Mouse (Mus musculus) T-helper 17 cell (primary cell): ENCODE measurements at regions not wholly inside any gene's neighbourhood (a gene's known extent, or its start where the extent isn't known, plus 50 kb on each side); places are given as distances from the start of the nearest gene placed in this dataset.

Experiments used
- in situ Hi-C, 2 experiments: fragments of 300-600 bp; cut with MboI, MseI; formaldehyde crosslinking; loops; 1 replicate in 1 of 2; 2 replicates in 1 of 2; pipeline ENCODE4 v1.15.1; 2025; ENCODE audit warnings: high pct_unique_total_duplicates in 2 of 2

DNA sequence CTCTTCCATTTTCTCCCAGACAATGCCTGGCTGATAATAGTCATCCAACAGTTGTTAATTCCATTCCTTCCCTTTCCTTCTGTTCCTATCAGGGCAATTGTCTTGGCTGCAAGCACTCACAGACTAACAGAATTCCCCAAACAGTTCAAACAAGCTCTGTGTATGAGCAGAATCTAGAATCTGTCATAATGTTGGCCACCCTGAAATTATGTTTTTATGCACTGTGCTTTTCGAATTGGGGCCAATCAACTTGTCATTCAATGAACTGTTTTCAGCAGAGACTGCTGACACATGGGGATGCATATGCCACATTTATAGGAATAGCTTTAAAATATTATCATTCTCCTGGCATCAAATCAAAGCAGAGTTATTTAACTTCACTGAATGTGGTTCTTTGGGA is 235.8 kb upstream of the Tmtc4 start:
- in situ Hi-C loops = no loop called here

DNA sequence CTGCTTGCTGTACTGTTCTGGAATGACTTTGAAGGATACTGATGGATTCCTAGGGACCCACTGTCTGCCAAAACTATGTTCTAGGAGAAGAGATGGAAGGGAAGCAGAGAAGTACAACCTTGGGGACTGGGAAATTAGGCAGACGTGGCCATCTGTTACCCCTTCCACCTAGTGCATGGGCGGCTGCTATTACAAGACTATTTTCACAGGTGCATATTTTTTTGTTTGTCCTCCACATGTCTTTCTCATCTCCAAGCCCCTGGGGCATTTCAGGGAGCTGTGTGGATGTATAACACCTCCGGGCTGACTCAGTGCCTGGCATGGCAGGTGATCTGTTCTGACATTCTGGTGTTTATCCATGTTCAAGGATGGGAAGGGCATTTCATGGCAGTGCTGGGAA is 226.4 kb upstream of the Tmtc4 start:
- in situ Hi-C loops = no loop called here

DNA sequence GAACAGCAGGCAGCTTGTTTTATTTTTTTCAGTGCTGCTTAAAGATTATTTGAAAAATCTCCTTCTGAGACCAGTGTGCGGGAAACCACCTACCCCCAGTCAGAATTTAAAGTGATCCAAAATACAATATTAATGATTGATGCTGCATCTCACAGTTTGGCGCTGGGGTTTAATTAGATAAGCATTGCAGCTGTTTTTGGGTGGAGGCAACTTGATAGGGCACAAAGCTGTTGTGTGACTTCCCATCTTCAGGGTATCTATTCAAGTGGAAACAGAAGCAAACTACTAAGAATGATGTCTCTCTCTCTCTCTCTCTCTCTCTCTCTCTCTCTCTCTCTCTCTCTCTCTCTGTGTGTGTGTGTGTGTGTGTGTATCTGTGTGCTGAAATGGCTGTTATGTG is 219.0 kb upstream of the Tmtc4 start:
- in situ Hi-C loops = no loop called here

GRCm38 (mm10) chr14:123202313-123202712 is 218.5 kb upstream of the Tmtc4 start:
- in situ Hi-C loops = no loop called here

DNA sequence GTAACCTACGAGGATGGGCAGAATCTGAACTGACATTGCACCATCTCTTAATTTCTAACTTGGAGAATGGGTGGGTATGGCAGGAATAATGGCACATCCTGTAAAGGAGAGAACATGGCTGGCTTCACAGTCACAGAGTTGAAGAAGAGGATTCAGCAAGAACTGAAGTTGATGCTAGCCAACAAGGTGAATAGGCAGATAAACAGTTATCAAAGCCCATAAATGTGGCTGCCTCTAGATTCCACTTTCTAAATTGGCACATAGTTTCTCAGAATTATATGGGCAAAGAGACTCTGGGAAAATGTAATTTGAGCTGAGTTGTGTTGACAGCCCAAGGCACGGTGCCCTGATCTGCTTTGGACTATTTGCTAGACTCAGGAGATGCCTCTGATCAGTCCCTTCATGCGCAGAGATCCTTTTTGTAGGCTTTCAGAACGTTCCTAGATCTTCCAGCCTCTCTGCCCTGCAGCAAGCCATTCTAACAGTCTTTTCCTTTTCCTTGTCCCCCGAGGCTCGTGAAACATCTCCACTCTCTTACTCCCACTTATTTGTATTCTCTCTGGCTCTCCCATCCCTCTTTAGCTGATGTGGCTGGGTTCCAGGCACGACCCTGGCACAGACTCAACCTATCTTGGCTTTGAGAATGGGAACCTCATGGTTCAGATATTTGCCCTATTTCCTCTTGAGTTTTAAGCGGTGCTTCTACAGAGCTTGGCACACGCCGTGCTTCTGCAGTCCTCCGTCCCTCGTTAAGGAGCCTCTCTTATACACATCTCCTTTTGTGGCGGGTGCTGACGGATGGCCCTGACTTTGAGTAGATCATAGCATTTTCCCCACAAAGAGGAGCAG is 217.8 kb upstream of the Tmtc4 start:
- in situ Hi-C loops = no loop called here

GRCm38 (mm10) chr14:123199111-123199510 is 215.3 kb upstream of the Tmtc4 start:
- in situ Hi-C loops = no loop called here

GRCm38 (mm10) chr14:123192574-123192973 is 208.7 kb upstream of the Tmtc4 start:
- in situ Hi-C loops = no loop called here

GRCm38 (mm10) chr14:123190729-123191128 is 206.9 kb upstream of the Tmtc4 start:
- in situ Hi-C loops = no loop called here

- in situ Hi-C loops = no loop called here
These were observed 203.6 kb upstream of the Tmtc4 start for GRCm38 (mm10) chr14:123187270-123188058.

DNA sequence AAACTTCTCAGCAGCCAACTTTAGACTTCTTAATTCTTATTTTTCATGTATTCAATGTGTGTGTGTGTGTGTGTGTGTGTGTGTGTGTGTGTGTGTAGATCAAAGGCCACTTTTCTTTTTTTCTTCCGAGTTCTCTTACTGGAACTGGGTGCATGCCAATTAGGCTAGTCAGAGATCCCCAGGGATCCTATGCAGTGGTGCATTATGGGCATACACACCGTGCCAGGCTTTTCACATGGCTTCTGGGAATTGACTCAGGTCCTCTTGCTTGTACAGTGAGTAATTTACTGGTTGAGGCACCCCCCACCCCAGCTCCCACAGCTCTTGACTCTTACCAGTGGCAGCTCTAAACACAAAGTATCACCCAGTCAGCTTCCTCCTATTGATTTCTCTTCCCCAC is 189.3 kb upstream of the Tmtc4 start:
- in situ Hi-C loops = no loop called here

DNA sequence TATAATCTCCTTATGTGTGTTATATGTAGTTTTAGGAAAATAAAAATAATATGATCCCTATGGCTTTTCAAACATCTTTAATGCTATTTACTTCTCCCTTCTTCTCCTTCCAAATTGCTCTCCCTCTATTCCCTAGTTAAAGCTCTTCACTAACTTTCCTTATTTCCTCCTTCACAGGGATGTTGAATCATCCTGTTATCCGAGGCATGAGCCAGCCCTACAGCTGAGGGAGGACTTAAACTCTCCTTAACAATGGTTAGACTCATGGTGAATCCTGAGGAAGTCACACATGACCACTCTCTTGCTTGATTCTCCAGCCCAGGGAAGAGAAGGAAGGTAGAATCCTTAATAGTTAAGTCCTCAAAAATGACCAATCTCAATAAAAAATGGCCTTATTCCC is 188.0 kb upstream of the Tmtc4 start:
- in situ Hi-C loops = no loop called here

GRCm38 (mm10) chr14:123163842-123164241 is 180.0 kb upstream of the Tmtc4 start:
- in situ Hi-C loops = no loop called here

DNA sequence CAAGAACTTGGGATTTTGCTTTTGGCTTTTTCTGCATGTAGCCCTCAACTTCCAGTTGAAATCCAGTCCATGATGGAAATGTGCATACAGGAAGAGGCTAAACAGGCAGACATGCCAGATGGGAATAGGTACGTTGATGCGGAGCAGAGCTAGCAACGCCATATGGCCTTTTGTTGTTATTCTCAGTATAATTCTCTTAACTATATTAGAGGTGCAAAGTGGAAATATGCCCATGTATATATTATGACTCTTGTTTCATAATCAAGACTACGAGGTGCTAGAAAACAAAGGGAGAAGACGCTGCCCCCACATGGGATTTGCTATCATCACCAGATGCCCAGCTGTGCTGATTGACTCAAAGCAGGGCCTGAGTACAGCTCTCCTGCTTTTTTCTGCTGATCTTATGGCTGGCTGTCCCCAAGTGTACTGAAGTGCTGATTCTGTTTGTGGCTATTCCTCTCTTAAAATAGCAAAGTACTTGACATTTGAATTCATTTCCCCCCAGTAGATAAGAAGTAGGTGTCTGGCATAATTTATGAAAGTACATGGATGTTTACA is 159.7 kb upstream of the Tmtc4 start:
- in situ Hi-C loops = no loop called here

- in situ Hi-C loops = no loop called here
These were observed 155.2 kb upstream of the Tmtc4 start for GRCm38 (mm10) chr14:123138743-123139705.

GRCm38 (mm10) chr14:123133979-123134378 is 150.1 kb upstream of the Tmtc4 start:
- in situ Hi-C loops = no loop called here

GRCm38 (mm10) chr14:123120361-123120760 is 136.5 kb upstream of the Tmtc4 start:
- in situ Hi-C loops = no loop called here

GRCm38 (mm10) chr14:123116337-123116736 is 132.5 kb upstream of the Tmtc4 start:
- in situ Hi-C loops = no loop called here

DNA sequence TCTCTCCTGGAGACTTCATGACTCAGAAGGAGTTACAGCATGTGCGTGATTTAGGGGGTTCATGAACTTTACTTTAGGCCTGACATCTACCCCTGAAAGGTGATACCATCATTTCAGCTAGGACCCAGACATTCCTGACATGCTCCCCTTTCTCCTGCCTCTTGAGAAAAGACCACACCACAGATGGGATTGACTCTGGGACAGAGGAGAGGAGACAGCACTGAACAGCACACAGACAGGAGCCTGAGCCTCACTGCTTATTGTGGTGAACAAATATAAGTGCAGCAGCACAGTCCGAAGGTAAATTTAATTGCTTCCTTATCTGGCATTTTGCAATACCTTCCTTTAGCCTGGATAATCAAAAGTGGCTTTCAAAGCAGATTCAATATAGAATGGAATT is 126.7 kb upstream of the Tmtc4 start:
- in situ Hi-C loops = no loop called here

DNA sequence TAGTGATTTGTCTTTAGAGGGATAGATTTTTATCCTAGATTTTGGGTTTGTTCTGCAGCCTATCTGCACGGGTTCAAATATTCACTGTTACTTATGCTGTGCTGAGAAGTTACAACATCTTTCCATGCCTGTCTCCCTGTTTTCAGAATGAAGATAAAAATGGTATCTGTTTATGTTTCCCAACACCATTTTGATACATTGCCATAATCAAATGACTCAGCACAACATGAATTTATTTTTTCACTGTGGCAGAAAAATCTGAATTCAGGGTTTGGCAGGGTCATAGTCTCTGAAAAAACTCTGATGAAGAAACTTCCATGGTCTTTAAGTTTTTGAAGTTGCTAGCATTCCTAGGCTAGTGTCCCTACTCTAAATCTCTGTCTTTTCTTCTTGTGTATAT is 116.5 kb upstream of the Tmtc4 start:
- in situ Hi-C loops = no loop called here

GRCm38 (mm10) chr14:123096086-123096485 is 112.3 kb upstream of the Tmtc4 start:
- in situ Hi-C loops = no loop called here

DNA sequence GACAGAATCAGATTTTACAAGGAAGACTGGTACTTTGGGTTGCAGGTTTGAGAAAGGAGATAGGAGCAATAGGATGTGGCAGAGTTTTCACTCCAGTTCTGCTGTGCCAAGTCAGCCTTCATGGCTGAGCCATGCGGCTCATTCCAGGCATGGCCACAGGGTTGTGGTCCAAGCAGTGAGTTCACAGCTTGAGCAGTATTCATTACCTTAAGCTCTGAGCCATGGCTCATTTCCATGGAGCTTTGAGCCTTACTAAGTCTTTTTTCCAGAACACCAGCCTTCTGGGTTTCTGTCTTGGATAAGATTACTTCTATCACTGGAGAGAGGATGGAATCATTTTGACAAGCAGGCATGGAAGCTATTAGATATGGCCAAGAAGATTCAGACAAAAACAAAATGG is 98.2 kb upstream of the Tmtc4 start:
- in situ Hi-C loops = no loop called here
